Mouse (Mus musculus): Measurements from ENCODE around the gene Olfr38. TPM values are rescaled to one million over a fixed set of nuclear protein-coding genes. Genes with fewer than 3 reads are reported as not detected.

Gene Olfr38
- not detected for total RNA-seq (2021)
- long read RNA-seq, experiment 1, result 0 reads
- long read RNA-seq, experiment 2, result 0 reads

DNA sequence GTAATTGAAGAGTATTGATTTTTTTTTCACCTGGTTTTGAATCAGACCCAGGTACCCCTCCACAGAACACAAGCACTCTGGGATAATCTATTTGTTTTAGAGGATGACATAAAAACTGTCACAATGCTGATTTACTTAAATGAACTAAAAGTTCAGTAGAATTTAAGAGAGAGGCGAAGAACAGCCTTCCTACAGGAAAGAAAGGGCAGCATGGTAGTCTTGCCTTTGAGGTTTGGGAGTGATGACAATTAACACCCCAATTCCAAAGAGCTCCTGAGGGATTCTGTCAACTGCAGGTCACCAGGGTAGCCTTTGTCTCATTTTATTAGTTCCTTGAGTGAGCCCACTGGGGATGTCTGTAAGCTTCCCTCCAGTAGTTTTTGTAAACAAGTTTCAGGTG, at the start of gene Olfr38:
Gene Olfr38, plus strand, starts transcription at position 301 of the 400 bp plus-strand sequence.
- no peak for DNase-seq (ENCODE audit: low spot score in 2 of 2)

DNA sequence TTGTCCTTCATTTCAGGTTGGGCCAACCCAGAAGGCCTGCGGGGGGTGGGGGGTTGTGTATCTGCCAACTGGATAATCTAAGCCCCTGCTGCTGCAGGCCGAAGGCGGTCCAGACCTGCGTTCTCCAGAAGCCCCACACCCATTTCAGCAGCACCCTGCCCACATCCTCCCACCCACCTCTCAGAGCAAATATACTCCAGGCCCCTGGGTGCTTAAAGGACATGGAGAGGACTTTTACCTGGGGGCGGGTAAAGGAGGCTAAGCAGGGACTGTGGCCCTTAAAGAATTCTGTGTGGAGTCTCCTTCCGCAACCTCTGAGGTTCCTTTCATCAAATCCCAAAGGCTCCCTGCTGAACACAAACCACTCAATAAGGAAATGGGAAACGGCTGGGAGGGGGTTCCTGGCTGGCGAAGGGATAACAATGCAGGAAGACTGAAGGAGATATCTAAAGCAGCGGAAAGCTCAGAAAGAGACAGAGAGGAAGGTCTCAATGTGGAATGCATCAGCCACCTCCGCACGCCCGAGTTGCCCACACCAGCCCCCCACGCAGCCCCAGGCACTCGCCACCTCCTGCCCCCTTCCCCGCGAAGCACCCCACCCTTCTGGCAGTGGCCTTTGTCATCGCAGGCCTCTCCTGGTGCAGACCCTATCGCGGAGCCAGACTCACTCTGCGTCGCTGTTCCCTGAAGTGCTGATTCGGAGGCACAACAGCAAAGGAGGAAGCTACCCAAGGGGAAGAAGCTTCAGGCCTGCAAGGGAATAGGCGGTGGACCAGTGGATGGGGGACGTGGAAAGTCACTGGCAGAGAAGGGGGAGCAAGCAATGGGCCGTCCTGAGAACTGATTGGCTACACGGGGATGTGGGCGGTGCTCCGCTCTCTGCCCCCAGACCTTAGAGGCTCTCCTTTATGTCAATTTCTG, 46.7 kb upstream of the Olfr38 start, which contains the start of gene Tcaf1:
Gene Tcaf1, minus strand, starts transcription at position 798 of the 921 bp plus-strand sequence.
- DNase-seq (ENCODE audit: low spot score in 2 of 2), result peak; percentile 85 to 91

DNA sequence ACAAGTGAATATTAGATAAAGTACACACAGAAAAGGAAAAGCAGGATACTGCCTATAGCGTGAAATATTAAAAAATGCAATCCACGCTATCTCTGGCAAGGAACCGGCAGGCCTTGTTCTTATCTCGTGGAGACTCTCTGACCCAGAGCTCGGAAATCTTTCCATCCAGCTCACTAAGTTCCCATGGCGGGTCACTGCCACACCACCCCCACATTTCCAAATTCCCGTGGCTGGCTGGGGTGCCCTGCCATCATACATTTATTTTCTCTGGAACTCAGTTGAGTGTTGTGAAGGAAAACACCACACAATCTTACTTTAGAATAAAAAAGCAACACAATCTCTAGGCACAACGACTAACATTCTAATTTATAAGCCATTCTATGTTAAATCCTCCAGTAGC, 41.5 kb upstream of the Olfr38 start:
- no peak for DNase-seq (ENCODE audit: low spot score in 2 of 2)

DNA sequence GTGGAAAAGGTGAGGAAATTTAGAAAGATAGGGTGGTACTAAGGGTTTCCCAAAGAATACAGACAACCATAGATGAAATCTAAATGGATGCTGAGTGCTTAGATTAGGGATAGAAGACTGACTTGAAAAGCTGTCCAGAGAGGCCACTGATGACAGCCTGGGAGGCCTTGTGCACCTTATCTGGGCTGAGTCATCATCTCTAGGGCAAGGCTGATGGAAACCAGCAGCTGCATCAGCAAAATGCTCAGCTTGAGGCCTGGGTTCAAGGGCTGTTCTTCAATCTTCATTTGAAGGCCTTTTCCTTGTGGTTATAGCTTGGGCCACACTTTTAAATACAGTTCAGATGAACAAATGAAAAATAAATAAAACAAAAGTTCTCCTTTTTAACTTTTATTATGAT, 38.2 kb upstream of the Olfr38 start:
- DNase-seq (ENCODE audit: low spot score in 2 of 2), result no peak

DNA sequence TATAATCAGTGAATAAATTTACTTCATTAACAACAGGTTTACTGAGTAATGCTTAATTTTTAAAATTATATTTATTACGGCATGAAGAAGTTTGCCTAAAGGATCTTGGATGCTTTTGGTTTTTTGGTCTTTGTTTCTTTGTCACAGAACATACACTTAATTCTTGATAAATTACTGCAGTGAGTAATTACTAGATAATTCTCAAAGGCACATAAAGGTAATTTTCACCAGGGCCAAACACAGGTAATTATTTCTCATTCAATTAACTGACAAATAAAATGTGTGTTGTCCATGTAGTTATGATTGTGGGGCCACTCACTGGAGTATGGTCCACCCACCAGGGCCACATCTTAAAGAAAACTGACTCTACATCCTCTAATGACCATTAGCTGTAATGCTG, 17.1 kb upstream of the Olfr38 start, which contains the start of gene Olfr453:
Gene Olfr453, plus strand, starts transcription at position 301 of the 400 bp plus-strand sequence.
- DNase-seq (ENCODE audit: low spot score in 2 of 2), result no peak

DNA sequence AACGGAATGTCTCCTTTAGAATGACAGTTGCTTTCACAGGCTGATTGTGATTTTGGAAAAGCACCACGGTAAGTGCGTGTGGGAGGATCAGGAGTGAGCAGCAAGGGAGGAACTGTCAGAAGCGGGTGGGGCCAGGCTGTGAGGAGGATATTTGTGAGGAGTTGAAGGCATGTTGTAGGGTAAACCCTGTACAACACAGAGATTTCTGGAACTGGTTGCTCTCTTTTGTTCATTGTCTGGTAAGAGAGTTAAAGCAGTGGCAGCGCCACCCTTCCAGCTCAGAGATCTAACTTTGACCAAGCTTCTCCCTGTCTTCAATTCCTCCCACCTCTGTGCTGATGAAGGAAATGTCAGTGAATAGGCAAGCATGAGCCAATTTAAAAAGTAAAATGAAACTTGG, 13.9 kb upstream of the Olfr38 start:
- DNase-seq (ENCODE audit: low spot score in 2 of 2), result peak in 1 of 2 experiments; percentile 0

DNA sequence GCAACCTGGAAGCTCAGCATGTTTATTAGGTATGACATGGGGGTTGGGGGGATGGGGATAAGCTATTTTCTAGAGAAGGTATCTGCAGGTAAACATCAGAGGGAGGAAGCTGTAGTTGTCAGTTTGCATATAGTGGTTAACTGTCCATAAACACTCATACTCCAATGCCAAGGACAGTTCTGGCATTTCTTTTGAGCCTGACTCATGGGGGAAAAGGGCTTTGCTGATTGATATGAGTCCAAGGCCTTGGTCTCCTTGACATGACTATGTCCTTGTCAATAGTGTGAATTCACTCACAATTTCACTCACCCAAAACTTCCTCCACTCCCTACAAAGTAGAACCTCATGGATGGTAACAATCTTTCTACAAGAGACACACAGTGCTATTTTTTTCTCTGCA, 8.4 kb upstream of the Olfr38 start:
- no peak for DNase-seq (ENCODE audit: low spot score in 2 of 2)

DNA sequence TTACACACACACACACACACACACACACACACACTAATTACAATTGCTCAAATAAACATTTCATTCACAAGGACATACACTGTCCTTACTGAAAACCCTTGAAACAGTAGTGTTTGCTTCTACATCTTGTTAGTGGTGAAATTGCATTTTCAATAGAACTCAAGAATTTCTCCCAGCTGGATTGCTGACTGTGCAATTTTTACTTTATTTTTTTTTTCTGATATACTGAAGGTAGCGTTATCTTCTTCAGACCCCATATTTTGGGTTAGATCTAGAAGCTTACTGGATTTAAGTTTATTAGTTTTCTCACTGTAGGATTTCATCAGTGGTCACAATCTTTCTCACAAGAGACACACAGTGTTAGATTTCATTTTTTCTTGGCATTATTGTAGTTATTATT, 20.9 kb downstream of the Olfr38 start:
- no peak for DNase-seq (ENCODE audit: low spot score in 2 of 2)

DNA sequence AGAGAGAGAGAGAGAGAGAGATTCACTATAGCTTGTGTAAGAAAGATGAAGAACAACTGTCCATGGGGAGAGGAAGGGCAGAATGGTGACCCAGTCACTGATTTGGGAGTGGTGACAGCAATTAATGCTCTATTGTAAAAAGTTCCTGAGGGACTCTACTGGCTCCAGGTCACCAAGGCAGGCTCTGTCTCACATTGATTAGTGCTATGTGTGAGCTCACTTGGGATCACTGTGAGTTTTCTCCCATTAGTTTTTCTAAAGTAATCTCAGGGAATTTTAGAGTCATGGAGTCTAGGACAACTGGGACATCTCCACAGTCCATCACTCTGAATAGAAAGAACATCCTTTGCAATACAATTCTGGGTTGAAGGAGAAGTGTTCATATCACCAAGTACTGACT, 28.6 kb downstream of the Olfr38 start, which contains the start of gene Olfr452:
Gene Olfr452, plus strand, starts transcription at position 301 of the 400 bp plus-strand sequence.
- DNase-seq (ENCODE audit: low spot score in 2 of 2), result no peak

DNA sequence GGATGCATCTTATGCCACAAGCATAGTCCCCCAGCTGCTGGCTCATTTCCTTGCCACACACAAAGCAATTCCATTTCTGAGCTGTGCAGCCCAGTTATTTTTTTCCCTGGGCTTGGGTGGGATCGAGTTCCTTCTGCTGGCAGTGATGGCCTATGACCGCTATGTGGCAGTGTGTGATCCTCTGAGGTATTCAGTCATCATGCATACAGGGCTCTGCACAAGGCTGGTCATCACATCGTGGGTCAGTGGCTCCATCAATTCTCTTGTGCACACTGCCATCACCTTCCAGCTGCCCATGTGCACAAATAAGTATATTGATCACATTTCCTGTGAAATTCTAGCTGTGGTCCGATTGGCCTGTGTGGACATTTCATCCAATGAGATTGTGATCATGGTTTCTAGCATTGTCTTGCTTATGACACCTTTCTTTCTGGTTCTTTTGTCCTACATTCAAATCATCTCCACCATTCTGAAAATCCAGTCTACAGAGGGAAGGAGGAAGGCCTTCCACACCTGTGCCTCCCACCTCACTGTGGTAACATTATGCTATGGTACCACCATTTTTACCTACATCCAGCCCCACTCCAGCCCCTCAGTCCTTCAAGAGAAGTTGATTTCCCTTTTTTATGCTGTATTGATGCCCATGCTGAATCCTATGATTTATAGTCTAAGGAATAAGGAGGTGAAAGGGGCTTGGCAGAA, 34.2 kb downstream of the Olfr38 start:
- no peak for DNase-seq (ENCODE audit: low spot score in 2 of 2)

DNA sequence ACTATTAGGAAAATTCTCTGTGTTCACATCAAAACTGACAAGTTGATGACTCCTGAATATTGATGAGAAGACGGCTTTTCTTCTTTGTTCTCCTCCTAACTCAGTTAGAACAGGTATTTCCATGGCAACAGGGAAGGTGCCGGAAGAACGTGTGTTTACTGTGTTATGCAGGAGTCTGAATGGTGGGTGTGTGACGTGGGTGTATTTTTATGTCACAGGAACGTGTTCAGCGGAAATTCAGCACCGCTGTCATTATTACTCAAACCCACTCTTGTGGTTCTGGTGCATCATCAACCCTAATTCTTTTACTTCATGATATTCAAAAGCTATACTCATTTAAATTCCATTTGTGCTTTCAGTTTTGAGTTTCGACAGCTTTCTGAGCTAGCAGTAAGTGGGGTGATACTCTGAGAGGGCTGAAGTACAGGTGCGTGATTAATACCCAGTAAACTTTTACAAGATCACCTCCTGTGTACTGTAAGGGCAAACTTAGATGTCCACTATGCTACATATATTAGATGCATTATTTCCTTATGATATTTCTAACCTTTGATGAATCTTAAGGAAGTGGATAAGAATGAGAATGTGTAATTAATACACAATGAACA, 34.8 kb downstream of the Olfr38 start:
- no peak for DNase-seq (ENCODE audit: low spot score in 2 of 2)

DNA sequence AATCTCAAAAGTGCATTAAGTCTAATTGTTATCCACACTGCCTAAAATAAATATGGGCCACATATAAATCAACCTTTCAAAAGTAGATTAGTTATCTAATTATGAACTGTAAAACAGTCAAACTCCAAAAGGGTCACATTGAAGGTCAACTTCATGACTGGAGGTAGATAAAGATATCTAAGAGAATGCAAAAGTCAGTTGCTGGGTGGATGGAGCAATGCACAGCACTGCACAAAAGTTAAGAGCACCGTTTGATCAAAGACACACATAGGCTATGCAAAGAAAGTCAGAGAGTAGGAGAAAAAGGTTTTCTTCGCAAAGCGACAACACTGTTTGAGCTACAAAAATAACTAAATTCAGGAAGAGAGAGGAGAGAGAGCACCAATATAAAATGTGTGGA, 38.8 kb downstream of the Olfr38 start:
- DNase-seq (ENCODE audit: low spot score in 2 of 2), result no peak

DNA sequence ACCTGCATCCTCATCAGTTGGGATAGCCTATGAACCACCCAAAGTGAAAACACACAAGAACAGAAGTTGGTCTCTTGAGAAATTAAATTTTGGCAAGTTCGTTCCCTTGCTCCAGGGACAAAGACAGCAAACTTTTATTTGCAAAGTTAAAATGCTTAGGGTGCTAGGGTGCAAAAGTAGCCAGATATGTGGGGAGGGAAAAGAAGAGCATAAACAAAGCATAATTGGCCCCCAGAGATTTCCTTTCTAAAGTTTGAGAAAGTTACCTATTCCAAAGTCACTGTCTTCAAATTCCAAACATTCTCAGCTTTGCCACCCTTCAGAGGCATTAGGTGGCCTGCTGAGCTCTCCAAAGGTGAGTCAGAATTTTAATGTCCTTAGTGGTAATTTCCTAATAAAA, 55.4 kb downstream of the Olfr38 start, which contains the start of gene Olfr450:
Gene Olfr450, plus strand, starts transcription at position 301 of the 400 bp plus-strand sequence.
- DNase-seq (ENCODE audit: low spot score in 2 of 2), result no peak

Other genes with a start within 250 kb of the Olfr38 start
- not detected for gene Olfr455, start 208.8 kb upstream of the Olfr38 start, total RNA-seq (2021)
- gene Tcaf3, start 158.7 kb upstream of the Olfr38 start, total RNA-seq (2021), result not detected
- gene Tcaf2, start 111.2 kb upstream of the Olfr38 start, total RNA-seq (2021), result 1 to 10 TPM; 1.0 to 1.1 TPM
- gene Tcaf1, start 46.3 kb upstream of the Olfr38 start, total RNA-seq (2021), result 100 to 1,000 TPM; 210 to 212 TPM
- gene Olfr453, start 17.0 kb upstream of the Olfr38 start, total RNA-seq (2021), result not detected
- gene Olfr452, start 28.7 kb downstream of the Olfr38 start, total RNA-seq (2021), result not detected
- gene Olfr450, start 55.5 kb downstream of the Olfr38 start, total RNA-seq (2021), result not detected
- gene Olfr449, start 78.0 kb downstream of the Olfr38 start, total RNA-seq (2021), result not detected
- not detected for gene Olfr448, start 134.0 kb downstream of the Olfr38 start, total RNA-seq (2021)
- gene Olfr447, start 152.5 kb downstream of the Olfr38 start, total RNA-seq (2021), result not detected
- gene Olfr446, start 165.0 kb downstream of the Olfr38 start, total RNA-seq (2021), result not detected
- gene Olfr444, start 192.7 kb downstream of the Olfr38 start, total RNA-seq (2021), result not detected

Data from layer of hippocampus, postnatal 14 days (tissue).